Mouse (Mus musculus): ENCODE results near the gene Dscam. TPM values are rescaled to one million over a fixed set of nuclear protein-coding genes. Genes with fewer than 3 reads are reported as not detected.

The Dscam gene
- polyA plus RNA-seq, 1 experiment from 2014 or later = 0.11 TPM

DNA sequence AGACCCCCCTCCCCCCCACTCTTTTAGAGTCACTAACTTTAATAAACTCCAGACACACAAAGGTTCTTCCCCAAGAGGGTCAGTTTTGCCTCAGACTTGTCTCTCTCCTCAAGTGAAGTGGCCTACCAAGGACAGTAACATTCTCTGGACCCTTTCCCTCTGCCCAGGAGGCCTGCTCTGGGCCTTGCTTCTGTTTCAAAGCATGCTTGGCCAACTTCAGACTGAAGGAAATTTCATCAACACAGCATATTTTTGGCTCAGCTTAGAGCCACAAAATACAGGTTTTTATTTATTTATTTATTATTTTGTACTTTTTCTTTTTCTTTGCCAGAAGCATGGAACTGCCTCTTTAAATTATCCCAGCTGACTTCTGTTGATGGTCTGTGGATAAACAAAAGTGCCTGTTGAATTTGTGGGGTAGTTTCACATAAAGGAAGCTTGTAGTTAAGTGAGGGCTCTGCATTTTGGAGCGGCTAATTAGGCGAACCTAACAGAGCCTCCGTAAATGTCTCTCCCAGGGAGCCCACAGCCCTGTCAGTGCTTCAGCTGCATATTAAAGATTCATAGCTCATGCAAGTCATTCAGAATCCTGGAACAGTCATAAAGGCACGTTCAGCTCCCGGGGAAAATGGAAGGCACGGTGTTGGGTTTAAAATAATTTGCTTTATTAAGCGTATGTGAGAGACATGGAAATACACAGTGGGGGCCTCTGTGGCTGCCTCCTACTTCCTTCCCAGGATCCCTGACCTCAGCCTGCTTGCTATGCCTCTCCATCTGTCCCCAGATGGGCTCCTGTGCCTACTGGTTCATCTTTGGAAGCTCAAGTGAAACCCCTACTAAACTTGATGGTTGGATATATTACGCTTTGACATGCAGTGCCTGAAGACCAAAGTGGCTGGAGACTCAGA, 606.9 kb downstream of the Dscam start:
- Histone ChIP-seq H3K9ac (no peak overlapping the region), H3K4me2 (no peak overlapping the region; the same call in 1 of the 2 replicates), H3K27ac (peak overlapping the region; percentile 64), H3K4me1 (peaks cover 9% of the 10 kb centered on the region), H3K4me3 (no peak overlapping the region), H3K9me3 (no peaks in the 10 kb centered on the region), H3K27me3 (no peaks in the 10 kb centered on the region), H3K36me3 (no peaks in the 10 kb centered on the region)
- ATAC-seq (ENCODE audit: insufficient number of reproducible peaks, insufficient read depth, low FRiP score, low TSS enrichment, low read depth) = no peak
- WGBS = 52% methylated on average over 8 of the region's 8 CpGs

DNA sequence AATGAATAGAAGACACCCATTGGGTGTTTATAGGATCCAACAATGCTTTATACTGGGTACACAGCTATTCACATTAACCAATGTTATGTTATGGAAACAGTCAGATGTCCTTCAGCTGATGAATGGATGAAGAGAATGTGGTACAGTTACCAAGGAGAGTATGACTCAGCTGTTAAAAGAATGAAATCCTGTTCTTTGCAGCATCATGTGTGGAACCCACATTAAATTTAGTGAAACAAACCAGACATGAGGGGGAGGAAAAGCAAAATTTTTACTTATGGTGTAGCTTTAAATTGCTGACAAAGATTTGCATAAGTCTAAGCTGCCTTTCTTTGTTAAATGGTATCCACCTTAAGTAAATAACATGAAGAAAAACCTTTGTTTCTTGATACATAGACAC, 610.8 kb downstream of the Dscam start:
- no peaks in the 10 kb centered on the region for H3K36me3 ChIP-seq
- H3K4me2 ChIP-seq = no peak overlapping the region
- H3K9ac ChIP-seq = no peak overlapping the region
- no peak overlapping the region for H3K4me3 ChIP-seq
- no peak overlapping the region for H3K27ac ChIP-seq
- H3K9me3 ChIP-seq = no peaks in the 10 kb centered on the region
- peaks cover 9% of the 10 kb centered on the region for H3K4me1 ChIP-seq
- ATAC-seq (ENCODE audit: insufficient number of reproducible peaks, insufficient read depth, low FRiP score, low TSS enrichment, low read depth) = no peak
- H3K27me3 ChIP-seq = no peaks in the 10 kb centered on the region

DNA sequence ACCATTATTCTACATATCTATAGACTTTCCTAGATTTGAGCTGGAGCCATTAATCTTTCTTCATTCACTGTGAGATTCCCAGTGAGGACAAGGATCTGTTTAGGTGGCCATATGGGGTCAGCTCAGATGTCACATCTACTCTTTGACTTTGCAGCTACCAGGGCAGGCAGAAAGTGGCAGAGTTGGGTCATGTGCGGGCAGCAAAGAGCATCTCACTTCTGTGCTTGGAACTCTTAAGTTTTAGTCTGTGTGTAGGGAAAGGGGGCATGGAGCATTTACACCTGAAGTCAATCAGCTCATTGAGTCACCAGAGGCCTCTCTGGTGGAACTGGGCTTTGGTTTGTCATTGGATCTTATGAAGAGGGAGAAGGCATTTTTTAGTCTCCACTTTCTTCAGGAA, 612.2 kb downstream of the Dscam start:
- Histone ChIP-seq H3K4me2 (no peak overlapping the region), H3K9me3 (no peaks in the 10 kb centered on the region), H3K9ac (no peak overlapping the region), H3K36me3 (no peaks in the 10 kb centered on the region), H3K4me3 (no peak overlapping the region), H3K27ac (no peak overlapping the region), H3K4me1 (0 out of 2 replicates have a peak, but pooled peaks cover 3% of the 10 kb centered on the region), H3K27me3 (no peaks in the 10 kb centered on the region)
- no peak for ATAC-seq (ENCODE audit: insufficient number of reproducible peaks, insufficient read depth, low FRiP score, low TSS enrichment, low read depth)
- 92% methylated on average over 1 of the region's 1 CpGs for WGBS

DNA sequence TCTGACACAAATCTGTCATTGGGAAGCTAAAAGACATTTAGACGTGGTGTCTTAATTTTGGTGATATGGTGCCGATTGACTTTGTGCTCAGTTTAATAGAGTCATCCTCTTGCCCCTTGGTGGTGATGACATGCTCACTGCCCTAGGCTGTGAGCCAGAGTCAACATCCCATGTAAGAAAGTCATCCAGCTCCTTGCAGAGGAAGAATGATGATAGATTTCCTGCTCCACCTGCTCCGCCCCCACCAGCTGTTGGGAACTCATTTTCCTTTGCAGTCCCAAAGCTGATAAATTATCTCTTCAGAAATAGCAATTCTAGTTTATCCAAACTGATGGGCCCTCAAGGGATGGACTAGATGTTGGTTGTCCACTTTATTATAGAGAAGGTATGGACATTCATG, 613.9 kb downstream of the Dscam start:
- WGBS = 82% methylated on average over 3 of the region's 3 CpGs
- Histone ChIP-seq H3K27ac (no peak overlapping the region), H3K27me3 (no peaks in the 10 kb centered on the region), H3K9me3 (no peaks in the 10 kb centered on the region), H3K4me1 (no peaks in the 10 kb centered on the region), H3K4me2 (no peak overlapping the region), H3K36me3 (no peaks in the 10 kb centered on the region), H3K9ac (no peak overlapping the region), H3K4me3 (no peak overlapping the region)
- ATAC-seq (ENCODE audit: insufficient number of reproducible peaks, insufficient read depth, low FRiP score, low TSS enrichment, low read depth) = no peak

DNA sequence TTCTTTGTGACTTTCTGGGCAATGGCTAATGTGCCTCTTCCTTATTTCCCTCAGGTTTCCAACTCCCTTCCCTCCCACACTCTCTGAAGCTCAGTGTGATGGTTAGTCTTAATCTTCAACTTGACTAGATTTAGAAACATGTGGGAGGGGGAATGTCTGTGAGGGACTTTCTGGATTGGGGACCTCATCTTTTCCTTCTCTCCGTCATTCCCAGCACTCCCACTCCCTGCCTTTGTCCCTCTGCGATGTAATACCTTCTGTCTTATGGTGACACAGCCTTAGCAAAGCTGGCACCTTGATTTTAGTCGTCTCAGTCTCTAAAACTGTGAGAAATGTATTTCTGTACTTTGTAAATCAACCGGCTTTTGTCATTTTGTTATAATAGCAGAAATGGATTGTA, 615.1 kb downstream of the Dscam start:
- ATAC-seq (ENCODE audit: insufficient number of reproducible peaks, insufficient read depth, low FRiP score, low TSS enrichment, low read depth) = no peak
- 81% methylated on average over 4 of the region's 4 CpGs for WGBS
- Histone ChIP-seq H3K9ac (no peak overlapping the region), H3K27ac (no peak overlapping the region), H3K36me3 (no peaks in the 10 kb centered on the region), H3K27me3 (no peaks in the 10 kb centered on the region), H3K9me3 (no peaks in the 10 kb centered on the region), H3K4me2 (no peak overlapping the region), H3K4me1 (no peaks in the 10 kb centered on the region), H3K4me3 (no peak overlapping the region)

DNA sequence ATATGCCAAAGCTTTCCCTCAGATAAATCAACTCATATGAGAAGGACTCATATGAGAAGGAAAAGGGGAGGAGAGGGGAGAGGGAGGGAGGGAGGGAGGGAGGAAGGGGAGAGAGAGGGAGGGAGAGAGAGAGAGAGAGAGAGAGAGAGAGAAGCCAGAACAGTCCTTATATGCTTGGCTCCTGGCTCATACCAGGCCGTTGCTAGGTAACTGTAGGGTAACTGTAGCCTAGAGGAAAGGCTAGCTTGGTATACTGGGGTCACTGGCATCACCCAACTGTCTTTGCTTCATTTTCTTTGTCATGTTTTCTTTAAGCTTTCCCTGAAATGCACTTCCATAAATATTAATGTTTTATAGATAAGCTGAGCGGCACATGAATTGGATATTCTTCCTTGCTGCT, 617.9 kb downstream of the Dscam start:
- H3K4me3 ChIP-seq = no peak overlapping the region
- no peak for ATAC-seq (ENCODE audit: insufficient number of reproducible peaks, insufficient read depth, low FRiP score, low TSS enrichment, low read depth)
- no peaks in the 10 kb centered on the region for H3K36me3 ChIP-seq
- no peak overlapping the region for H3K27ac ChIP-seq
- H3K9me3 ChIP-seq = no peaks in the 10 kb centered on the region
- WGBS = 76% methylated on average over 2 of the region's 2 CpGs
- H3K27me3 ChIP-seq = no peaks in the 10 kb centered on the region
- H3K4me1 ChIP-seq = no peaks in the 10 kb centered on the region
- no peak overlapping the region for H3K9ac ChIP-seq
- H3K4me2 ChIP-seq = no peak overlapping the region

DNA sequence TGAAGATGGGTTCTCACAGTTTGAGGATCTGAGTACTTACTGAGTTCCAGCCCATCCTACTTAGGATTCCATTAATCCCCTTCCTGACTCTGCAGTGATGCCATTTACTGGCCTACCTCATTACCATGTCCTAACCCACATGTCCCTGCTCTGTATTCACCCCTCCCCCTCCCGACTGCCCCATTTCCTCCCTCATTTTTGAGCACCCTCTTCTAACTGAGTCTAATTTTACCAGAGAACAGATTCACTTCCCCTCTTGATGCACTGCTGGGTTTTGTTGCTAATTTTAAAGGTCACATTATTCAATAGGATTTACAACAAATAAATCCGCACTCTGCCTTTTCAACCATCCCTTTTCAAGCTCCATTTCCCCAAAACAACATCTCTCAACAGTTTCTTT, 629.5 kb downstream of the Dscam start:
- H3K27ac ChIP-seq = no peak overlapping the region
- no peak overlapping the region for H3K4me3 ChIP-seq
- H3K36me3 ChIP-seq = no peaks in the 10 kb centered on the region
- no peak overlapping the region for H3K9ac ChIP-seq
- H3K27me3 ChIP-seq = no peaks in the 10 kb centered on the region
- no peak for ATAC-seq (ENCODE audit: insufficient number of reproducible peaks, insufficient read depth, low FRiP score, low TSS enrichment, low read depth)
- no peaks in the 10 kb centered on the region for H3K9me3 ChIP-seq
- 68% methylated on average over 2 of the region's 2 CpGs for WGBS
- no peak overlapping the region for H3K4me2 ChIP-seq
- H3K4me1 ChIP-seq = peaks cover 19% of the 10 kb centered on the region

Other genes starting within 250 kb of the Dscam start
- gene Bace2, start 186.0 kb upstream of the Dscam start, polyA plus RNA-seq (2015; fragmentation: Nextera tagmentation; extraction: Ambion mirVana) = 10.1 and 10.9 TPM in 2 replicates

All from embryonic facial prominence, embryonic 13.5 days (tissue).